Mouse (Mus musculus) cerebellum, adult 8-10 months (tissue): ENCODE measurements around the gene Gpcpd1.

Experiments used
- DNase-seq: peaks from one replicate; pipeline ENCODE4 v3.0.0; 2022

The Gpcpd1 gene

DNA sequence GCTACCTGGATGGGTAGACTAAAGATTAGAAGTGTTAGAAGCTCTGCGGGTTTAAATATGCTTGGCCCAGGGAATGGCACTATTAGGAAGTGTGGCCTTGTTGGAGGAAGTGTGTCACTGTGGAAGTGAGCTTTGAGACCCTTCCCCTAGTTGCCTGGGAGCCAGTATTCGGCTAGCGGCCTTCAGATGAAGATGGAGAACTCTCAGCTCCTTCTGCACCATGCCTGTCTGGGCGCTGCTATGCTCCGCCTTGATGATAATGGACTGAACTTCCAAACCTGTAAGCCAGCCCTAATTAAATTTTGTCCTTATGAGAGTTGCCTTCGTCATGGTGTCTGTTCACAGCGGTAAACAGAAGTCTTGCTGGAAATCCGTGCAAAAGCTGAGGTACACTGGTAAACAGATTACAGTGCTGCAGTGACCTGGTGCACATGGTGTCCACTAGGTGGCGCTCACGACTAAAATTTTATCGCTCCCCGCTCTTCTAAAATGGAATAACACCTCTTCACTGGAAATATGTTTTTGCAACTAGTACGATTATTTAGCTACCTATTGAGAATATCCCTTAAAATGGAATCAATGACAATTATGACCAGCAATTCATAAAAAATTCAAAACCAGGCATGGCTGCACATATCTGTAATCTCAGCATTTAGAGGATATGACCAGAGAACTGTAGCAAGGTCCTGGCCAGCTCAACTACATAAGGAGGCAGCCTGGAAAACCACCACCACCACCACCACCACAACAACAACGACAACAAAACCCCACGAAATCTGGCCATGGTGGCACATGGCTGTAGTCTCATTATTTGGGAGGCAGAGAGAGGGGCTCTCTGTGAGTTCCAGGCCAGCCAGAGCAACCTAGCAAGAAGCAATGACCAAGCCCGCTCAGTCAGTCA lies 71.1 kb downstream of the Gpcpd1 start:
- DNase-seq = peak; percentile 85

DNA sequence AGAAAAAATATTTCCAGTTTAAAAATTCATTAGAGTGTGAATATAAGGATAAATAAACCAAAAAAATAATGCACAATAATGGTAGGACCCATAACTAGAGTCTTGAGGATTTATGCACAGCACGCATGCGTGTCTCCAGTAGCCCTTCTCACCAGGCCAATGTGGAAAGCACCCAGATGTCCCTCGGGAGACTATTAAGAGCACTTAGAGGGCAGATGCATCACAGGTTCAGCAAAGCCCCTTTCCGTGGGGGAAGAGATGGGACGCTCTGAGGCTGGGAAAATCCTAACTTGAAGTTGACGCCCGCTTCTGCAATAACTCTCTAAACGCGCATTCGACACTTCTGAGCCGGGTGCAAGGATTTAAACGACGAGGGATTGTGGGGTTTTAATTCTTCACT lies 71.9 kb downstream of the Gpcpd1 start:
- DNase-seq = no peak

DNA sequence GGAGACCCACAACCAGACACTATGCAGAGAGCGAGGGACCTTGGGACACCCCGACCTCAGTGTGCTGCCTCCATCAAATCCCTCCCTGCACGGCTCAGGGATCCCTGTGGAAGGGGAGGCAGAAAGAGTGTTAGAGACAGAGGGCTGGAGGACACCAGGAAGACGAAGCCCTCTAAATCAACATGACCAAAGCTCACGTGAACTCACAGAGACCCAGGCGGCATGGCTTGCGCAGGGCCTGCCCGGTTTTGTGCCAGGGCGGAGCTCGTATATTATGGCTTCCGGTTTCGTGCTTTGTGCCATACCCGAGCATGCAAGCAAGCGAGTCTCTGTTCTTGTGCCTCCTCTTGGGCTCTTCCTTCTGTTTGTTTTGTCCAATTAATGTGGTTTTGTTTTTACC lies 72.5 kb downstream of the Gpcpd1 start:
- no peak for DNase-seq

DNA sequence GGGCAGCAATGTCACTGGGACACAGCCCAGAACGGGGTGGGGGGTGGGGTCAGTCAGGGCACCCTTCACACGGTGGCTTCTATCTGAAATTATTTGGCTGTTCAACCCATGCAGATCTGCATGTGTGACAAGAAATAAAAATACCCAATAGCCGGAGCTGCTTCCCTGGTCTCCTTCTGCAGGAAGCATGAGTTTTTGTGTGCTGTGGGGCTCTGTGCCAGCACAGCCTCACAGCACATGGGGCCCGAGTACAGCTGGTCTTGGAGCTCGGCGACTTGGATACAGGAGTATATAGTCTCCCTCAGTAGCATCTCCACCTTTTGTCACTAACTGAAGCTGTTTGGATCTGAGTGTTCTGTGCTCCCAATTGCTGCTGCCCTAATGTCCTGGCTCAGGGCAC lies 73.2 kb downstream of the Gpcpd1 start:
- DNase-seq = peak; percentile 72

DNA sequence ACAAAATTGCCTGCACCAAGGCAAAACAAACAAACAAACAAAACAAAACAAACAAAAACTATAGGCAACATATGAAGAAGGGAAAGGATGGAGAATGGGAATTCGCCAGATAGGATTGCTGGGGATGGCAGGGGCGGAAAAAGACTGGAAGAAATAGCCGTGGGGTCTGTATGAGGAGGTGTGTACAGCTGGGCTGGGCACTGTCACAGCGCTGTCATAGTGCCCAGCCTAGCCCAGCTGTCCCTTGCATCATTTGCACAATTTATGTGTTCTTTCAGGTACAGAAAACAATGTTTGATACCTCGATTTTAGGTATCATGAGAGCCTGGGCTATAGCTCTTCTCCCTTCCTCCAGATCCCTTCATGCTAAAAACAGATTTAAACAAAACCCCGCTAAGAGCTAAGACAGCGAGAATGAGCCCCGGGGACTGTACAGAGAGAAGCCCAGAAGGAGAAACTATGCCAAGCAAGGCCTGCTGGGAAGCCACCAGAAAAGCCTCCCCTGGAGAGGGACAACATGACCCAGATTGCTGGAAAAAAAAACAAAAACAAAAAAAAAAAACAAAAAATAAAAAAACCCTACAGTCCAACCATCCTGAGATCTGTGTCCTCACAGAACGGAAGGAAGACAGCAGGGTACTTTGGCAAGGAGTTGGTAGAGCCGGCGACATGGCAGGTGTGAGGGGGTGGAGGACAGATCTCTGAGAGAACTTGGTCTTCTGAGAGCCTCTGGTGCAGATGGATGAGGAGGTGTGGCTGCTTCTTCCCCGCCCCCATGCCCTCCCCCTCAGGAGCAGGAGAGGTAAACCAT lies 74.0 kb downstream of the Gpcpd1 start:
- DNase-seq = peak; percentile 73

DNA sequence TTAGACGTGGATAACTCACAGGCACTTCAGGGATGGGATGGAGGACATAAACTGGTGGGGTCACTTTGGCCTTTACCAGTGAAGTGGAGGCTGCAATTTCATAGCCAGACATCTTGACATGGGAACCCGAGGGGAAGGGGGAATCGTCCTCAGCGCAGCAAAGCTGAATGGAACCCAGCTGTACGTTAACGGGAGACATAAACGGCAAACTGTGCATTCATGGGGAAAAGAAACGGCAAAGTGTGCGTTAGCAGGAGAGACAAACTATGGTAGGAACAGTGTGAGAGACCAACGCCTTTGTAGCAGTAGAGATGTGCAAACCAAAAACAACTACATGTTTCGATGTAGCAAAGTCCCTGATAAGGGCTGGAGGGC lies 74.6 kb downstream of the Gpcpd1 start:
- peak; percentile 32 for DNase-seq

DNA sequence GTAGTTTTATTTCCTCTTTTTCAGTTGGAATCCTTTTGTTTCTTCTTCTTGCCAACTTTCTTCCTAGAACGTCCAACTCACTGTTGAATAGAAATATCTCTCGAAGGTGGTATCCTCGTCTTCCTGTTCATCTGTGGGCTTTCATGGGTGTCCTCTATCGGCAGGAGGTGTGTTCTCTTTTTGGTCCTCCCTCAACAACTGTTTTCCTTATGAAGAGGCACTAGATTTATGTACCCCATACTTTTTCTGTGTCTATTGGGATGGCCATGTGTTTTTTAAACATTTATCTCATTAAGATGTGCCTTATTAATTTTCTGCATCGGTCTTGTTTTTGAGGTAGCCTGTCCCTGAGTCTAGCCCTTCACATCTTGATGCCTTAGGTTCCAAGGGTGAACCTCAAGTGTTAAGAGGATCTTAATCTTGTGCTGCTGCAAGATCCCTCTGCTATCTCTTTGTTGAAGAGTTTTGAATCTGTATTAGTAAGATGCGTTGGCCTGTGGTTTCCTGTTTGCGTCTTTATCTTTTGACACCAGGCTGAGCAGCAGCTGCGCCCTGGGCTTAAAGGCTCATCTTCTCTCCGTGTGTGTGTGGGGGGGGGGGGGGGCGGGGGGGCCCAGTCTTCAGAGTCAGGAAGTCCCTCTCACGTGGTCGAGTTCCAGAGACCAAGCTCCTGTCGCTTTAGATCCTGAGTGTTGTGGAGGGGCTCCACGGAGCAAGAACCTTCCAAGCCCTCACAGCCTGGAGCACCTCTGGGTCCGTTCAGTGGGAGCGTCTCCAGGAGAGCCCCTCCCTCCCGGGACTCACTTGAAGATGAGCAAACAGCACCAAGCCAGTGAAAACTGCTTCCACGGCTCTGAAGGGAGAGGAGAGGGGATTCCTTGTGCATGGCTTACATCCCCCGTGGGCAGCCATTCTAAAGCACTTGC lies 75.2 kb downstream of the Gpcpd1 start:
- DNase-seq = no peak

DNA sequence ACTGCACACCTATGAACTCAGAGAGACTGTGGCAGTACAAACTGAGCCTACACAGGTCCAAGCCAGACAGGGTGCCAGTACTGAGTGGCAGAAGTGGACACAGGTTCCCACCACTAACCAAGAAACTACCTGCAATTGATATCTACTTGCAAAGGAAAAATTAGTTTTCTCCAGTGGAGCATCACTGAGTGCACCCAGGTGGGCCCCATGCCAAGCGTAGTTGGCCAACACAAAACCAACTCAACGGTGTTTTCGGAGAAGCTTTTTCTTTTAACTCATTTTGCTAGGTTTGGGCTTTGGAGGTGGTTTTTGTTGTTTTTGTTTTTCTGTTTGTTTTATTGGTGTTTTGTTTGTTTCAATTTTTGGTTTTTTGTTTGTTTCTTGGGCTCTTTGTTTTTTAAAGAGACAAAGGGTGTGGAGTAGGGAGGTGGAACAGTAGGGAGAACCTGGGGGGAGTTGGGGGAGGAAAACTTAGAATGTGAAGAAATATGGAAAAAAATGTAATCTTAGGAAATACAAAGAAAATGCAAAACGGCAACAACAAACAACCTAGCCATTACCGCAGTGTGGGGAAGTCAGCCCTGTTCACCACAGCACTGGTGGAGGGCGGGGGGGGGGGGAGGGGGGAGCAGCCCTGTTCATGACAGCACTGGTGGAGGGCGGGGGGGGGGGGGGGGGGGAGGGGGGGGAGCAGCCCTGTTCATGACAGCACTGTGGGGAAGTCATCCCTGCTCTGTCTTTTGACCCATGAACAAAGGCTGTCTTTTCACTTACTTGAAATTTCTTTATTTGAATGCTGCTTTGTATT lies 76.3 kb downstream of the Gpcpd1 start:
- peak; percentile 19 for DNase-seq

DNA sequence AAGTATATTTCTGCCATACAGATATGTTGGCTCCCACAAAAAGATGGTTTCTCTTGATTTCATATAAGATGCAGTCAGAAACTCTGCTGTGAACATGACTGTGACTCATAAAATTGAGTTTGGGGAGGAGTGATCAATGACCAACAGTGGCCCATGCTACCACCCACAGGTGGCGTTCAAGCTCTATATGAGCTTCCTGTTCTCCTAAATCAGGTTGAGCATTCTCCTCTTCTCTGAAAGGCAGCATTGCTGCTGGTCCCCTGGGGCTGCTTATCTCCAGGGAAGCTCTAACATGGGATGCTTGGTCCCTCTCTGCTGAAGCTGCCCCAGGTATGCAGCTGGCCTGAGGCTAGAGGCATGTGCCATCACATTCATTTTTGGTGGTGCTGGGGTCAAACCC lies 77.8 kb downstream of the Gpcpd1 start:
- no peak for DNase-seq

DNA sequence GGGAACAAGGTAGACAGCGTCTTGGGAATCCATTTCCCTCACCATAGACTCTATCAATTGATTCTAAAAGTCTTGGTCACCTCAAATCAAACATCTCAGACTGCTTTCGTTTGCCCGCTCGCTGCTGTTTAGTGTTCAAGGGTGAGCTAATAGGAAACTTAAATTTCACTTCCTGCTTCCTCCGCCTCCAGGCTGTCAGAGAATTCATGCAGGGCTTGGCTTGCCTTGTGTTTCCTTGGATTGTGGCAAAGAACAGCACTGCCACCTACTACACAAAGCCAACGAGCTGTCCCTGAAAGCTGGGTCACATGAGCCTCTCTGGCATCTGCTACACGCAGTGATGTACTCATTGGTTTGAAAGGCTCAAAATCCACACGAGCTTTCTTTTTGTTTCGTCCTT lies 78.3 kb downstream of the Gpcpd1 start:
- DNase-seq = peak; percentile 35

DNA sequence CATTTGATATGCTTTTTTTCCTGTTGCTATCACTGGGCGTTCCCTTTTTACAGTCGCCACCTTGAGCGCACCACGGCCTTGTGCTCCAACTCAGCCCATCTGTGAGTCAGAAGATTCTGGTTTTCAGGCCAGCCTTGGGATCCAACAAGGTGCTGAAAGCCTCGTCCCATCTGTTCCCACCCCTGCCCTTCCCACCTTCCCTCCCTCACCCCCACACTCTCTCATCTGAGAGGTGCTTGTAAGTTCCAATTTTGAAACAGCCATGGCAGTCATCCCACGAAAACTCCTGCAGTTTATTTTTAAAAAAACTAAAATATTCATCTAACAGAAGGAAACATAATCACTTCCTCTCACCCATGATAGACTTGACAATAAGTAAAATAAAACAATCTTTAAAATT lies 80.0 kb downstream of the Gpcpd1 start:
- no peak for DNase-seq

DNA sequence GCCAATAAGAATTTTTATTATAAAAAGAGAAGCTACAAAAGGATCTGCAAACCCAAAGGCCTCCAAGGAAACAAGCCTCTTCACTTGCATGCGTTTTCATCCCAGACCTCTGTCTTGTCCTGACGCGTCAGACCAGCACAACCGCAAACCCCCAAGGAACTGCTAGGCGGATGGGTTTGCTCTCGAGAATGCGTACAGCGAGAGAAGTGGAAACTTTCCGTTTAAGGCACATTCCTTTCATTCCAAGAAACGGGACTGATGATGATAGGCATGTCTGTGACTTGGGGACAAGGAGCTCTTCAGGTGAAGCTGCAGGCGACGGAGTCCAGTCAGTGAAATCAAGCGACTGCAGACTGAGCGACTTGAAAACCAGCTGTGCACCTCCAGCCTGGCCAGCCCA lies 80.4 kb downstream of the Gpcpd1 start:
- no peak for DNase-seq

DNA sequence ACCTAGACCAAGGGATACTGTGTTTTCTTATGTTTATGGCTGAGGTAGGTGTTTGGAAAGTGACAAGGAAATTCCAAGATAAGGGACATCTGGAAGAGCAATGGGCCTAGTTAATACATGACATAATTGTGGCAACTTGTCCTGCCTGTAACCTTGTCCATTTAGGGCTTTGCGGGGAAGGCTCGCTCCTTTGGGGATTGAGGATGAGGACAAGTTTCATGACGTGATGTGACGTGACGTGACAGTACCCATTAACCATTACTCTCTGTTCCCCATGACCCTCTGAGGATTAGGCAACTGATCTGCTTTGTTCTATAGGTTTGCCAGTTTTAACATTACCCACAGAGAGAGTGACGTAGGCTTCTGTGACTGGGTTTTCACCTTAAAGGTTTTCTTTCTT lies 81.7 kb downstream of the Gpcpd1 start:
- no peak for DNase-seq

DNA sequence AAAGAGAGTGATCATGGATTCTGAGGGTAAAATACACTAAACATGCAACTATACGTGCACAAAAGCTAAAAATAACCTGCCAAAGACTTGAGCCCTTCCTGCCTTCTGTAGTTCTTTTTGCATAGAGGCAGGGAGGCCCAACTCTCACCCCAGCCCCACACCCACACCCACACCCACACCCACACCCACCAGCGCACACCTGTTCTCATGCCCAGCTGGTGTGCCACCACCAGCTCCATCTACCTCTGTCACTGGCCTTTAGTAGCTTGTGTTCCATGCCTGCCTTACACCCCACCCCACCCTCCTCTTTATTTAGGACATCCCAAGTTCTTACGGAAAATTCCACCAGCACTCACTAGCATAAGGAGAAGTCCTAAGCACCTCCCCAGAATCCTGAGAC lies 89.2 kb downstream of the Gpcpd1 start:
- DNase-seq = no peak

DNA sequence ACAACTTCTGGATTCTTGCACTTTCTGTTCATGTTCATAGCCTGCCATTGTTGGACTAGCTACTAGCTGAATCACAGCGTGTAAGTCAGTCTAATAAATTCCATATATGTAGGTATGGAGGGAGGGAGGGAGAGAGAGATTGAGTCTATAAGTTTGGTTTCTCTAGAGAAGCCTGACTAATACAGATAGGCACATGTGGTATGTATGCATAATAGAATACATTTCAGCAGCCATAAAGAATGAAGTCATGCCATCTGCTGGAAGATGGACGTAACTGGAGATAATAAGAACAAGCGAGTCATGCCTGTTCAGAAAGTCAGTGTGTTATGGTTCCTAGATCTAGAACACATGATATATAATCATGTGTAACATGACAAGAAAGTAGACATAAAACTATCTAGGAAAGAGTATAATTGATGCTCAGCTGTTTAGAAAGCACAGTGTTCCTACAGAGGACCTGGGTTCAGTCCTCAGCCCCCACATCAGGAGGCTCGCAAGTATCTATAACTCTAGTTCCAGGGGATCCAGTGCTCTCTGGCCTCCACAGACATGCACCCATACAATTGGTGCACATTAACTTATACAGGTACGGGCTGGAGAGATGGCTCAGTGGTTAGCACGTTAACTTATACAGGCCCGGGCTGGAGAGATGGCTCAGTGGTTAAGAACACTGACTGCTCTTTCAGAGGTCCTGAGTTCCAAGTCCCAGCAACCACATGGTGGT lies 90.0 kb downstream of the Gpcpd1 start:
- no peak for DNase-seq

DNA sequence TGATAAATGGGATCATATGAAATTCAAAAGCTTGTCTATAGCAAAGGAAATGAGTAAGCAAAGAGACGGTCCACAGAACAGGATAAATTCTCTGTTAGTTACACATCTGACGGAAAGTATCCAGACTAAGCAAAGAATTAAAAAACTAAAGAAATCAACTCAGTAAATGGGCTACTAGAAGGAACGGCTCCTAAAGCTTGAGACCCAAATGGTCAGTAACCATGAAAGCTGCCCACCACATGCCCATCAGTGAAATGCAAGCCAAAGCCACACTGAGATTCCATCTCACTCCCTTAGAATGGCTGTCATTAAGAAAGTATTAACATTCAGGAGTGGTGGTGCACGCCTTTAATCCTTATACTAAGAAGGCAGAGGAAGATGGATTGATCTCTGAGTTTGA lies 94.3 kb downstream of the Gpcpd1 start:
- no peak for DNase-seq

DNA sequence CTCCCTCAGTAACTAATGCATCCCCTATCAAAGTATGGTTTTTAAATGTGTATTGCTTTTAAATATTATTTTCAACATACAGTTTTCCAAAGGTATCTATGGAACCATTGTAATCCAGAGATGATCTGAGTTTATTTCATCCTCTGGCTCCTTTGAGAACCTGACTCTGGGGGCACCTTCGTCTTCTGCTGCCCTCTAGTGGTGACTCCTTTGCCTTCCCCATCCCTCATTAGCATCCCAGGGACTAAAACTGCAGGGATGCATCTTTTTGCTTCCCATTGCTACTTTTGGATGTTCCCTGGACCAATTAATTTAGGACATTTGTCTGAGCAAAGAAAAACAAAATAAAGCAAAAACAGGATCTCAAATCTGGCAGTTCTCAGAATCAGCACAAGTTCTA lies 102.1 kb downstream of the Gpcpd1 start:
- DNase-seq = peak; percentile 75

DNA sequence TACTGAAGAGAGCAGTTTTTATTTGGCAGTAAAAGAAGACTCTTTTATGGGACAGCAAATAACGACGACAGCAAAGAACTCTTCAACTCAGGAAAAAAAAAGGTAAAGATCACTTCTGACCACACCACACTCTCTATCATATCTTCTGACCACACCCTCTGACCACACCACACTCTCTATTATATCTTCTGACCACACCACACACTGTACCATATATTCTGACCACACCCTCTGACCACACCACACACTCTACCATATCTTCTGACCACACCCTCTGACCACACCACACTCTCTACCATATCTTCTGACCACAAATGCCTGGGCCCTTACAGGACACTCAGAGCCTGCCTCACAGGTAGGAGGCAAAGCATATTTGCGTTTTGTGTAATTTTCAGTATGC lies 106.0 kb downstream of the Gpcpd1 start:
- DNase-seq = no peak
